Mouse (Mus musculus) adrenal gland, adult 8-10 months (tissue): ENCODE results near the gene Ptprd. TPM values are rescaled to one million over a fixed set of nuclear protein-coding genes. Genes with fewer than 3 reads are reported as not detected.

Source experiments
- microRNA-seq, 2 experiments: library from miRNA; unstranded; fragments of <30 nt; microRNA quantifications; one replicate each; pipeline ENCODE4 v1.2.0; 2022
- total RNA-seq, 4 experiments: library from RNA; stranded (reverse); gene quantifications; 2 replicates each; pipeline ENCODE4 v1.2.4; 2022

Gene Ptprd
- total RNA-seq, 4 experiments from 2014 or later = 87.5 to 122 (median 105) TPM

Small RNAs within 50 kb of the gene (microRNA-seq; reads per million reads assigned to microRNA genes)
- gene Gm23159 = 0 reads per million in 2 experiments
